Mouse (Mus musculus): Measurements from ENCODE around the gene Runx1. TPM values are rescaled to one million over a fixed set of nuclear protein-coding genes. Genes with fewer than 3 reads are reported as not detected.

Runx1 gene
- 246 TPM for total RNA-seq (2023)

DNA sequence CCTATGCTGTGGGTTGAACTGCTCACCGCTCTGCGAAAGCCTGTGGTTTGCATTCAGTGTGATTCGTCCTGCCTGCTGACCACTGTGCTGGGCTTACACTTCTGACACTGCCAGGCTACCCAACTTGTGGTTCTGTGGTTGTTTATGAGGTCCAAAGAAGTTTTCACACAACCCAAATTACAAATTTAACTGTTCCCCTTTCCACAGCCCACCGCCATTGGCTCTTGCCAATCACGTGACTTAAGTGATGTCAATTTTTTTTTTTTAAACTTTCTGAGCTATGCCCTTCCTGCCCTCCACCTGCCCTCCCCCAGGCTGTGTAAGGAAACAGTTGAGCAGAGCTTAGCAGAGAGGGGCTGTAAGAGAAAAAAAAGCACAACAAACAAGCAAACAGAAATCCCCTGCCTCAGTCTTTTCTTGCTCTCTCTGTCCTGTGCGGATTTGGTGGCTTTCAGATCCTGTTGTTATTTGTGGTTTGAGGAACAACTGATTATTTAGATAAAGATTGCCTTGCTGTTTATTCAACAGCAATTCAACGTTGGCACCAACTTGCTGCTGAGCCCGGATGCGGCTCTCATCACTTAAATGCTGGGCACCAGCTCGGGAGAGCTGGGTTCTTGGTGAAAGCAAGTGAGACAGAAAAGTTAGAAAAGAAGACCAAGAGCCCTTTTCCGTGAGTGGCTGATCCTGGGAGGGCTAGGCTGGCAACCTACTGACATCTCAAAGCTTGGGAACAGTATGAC lies at the start of gene Runx1:
Gene Runx1 (minus strand): TSS at position 242 of the 743 bp plus-strand sequence.

